Mouse (Mus musculus): ENCODE results near the gene Per2.
"Not testable (repeated sequence)": the region's sequence is repeated elsewhere in the genome, so short reads cannot be mapped to it uniquely, and the experiment has no call there.

Gene Per2

DNA sequence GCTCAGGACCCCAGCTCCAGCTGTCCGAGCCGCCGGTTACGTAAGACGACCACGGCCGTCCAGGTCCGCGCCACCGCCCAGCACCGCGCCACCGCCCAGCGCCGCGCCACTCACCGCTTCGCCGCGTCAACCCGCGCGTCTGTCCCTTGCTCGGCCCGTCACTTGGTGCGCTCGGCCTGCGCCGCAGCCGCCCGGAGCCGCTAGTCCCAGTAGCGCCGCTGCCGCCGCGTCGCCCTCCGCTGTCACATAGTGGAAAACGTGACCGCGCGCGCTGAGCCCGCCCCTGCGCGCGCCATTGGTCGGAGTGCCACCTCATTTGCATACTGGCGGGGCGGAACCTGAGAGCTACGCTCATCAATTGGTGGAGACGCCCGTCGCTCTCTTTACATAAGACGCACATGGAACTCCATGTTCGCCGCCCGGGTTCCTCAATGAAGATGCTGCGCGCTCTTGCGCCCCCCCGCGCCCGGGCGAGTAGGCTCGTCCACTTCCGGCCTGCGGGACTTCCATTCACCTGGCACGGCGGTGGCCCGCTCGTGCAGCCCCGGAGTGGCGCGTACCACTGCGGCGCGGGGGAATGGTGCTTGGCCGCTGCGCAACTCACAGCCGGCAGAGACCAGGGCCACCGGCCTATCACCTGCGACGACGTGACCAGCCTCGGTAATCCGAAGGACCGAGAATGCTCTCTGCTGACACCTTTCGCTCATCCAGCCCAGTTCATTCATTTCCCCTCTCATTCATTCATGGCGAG is at the start of gene Per2:
Gene Per2, minus strand, starts transcription at position 266 of the 751 bp plus-strand sequence.
- in situ Hi-C loops (cut with MboI; ENCODE audit: low pct_unique_long_range_greater_than_20kb in 1 of 2, low sequenced_read_pairs in 2 of 2, unreplicated experiment in 1 of 2) = no loop called here

- in situ Hi-C loops (cut with MboI; ENCODE audit: low pct_unique_long_range_greater_than_20kb in 1 of 2, low sequenced_read_pairs in 2 of 2, unreplicated experiment in 1 of 2) = no loop called here
Observed at GRCm38 (mm10) chr1:91504615-91505014, 45.5 kb upstream of the Per2 start.

DNA sequence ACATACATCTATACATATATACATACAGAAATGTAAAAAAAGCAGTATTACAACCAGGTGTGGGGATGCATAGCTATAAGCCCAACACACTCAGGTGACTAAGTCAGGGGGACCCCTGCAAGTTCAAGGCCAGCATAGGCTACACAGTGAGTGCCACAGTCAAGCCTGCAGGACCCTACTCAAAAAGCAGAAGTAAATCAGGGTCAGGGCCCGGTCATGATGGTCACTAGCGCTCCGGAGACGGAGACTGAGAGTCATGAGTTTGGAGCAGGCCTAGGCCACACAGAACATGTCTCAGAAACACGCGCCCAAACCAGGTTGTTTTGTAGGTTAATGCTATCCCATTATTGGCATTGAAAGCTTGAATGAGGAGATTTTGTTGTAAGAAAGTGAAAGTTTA is 39.5 kb upstream of the Per2 start:
- in situ Hi-C loops (cut with MboI; ENCODE audit: low pct_unique_long_range_greater_than_20kb in 1 of 2, low sequenced_read_pairs in 2 of 2, unreplicated experiment in 1 of 2) = no loop called here

DNA sequence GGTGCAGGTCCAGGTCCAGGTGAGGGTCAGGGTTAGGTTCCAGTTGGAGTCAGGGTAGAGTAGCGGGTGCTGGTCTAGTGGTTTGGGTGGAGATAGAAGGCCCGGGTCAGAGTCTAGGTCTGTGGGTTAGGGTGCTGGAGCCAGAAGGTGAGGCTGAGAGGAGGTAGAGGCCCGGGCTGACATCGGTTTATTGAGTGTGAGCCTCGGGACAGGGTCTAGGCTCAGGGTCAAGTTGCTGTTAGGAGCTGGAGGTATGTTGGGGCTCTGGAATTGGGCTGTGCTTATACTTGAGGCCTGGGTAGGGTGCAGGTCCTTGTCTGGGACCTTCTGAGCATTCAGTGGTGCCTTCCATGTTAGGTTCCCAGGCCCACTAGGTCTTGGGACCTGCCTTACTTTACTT is 36.2 kb upstream of the Per2 start:
- in situ Hi-C loops (cut with MboI; ENCODE audit: low pct_unique_long_range_greater_than_20kb in 1 of 2, low sequenced_read_pairs in 2 of 2, unreplicated experiment in 1 of 2) = no loop called here

DNA sequence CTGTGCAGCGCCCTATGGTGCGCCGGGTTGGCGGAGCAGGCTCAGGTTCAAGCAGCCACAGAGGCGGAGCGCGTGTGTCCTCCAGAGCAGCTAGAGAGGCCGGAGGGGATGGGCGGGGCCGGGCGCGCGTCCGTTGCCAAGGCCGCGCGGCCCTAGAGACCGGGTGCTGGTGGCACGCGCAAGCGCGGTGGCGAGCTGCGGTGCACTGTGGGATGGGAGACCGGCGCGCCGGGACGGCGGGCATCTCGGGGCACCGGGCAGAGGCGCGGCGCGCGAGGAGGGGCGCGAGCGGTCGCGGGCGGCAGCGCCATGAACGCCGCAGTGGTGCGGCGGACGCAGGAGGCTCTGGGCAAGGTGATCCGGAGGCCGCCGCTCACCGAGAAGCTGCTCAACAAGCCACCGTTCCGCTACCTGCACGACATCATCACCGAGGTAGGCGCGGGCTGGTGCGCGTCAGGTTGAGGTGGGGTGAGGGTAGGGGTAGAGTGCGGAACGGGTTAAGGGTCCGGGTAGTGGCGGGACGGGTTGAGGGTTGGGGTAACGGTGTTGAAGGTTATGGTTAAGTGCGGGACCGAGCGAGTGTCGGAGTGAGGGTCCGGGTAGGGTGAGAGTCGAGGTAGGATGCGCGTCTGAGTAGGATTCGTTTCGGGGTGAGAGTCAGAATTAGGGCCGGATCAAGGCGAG is 35.5 kb upstream of the Per2 start, which contains the start of gene Traf3ip1:
Gene Traf3ip1, plus strand, starts transcription at position 191 of the 684 bp plus-strand sequence.
- in situ Hi-C loops (cut with MboI; ENCODE audit: low pct_unique_long_range_greater_than_20kb in 1 of 2, low sequenced_read_pairs in 2 of 2, unreplicated experiment in 1 of 2) = no loop called here

DNA sequence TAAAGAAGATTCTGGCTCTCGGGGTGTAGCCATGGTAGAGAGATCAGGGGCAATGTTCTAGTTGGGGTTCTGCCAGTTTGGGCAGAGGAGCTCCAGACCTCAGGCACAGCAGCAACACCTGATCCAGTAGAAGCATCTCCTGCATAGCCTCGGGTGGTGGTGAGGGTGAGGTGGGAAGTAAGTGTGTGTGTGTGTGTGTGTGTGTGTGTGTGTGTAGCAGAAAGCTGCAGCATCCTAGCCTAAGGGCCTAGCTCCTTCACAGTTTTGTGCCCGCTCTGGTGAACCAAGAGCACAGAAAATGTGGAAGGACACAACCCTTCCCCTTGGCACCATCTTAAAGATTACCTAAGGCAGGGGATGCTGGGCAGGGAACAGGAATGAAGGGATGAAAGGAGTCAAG is 34.8 kb upstream of the Per2 start:
- in situ Hi-C loops (cut with MboI; ENCODE audit: low pct_unique_long_range_greater_than_20kb in 1 of 2, low sequenced_read_pairs in 2 of 2, unreplicated experiment in 1 of 2) = no loop called here

- in situ Hi-C loops (cut with MboI; ENCODE audit: low pct_unique_long_range_greater_than_20kb in 1 of 2, low sequenced_read_pairs in 2 of 2, unreplicated experiment in 1 of 2) = no loop called here
Observed at GRCm38 (mm10) chr1:91492740-91493139, 33.6 kb upstream of the Per2 start.

DNA sequence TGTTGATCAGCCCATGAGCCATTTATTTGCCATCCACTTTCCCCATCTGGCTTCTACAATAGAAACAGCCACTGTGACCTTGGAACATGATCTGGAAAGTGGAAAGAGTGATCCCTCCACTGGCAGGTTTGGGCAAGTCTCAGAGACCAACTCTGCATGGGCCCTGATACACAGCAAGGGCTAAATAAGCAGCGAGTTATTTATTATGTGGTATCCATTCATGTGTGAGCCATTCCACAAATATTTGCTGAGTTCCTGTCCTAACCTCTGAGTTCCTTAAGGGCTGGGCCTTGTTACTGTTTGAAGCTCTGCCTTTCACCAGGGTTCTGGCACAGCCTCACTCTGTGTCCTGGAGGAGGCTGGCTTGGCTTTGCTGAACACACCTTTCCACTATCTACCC is 31.2 kb upstream of the Per2 start:
- in situ Hi-C loops (cut with MboI; ENCODE audit: low pct_unique_long_range_greater_than_20kb in 1 of 2, low sequenced_read_pairs in 2 of 2, unreplicated experiment in 1 of 2) = no loop called here

DNA sequence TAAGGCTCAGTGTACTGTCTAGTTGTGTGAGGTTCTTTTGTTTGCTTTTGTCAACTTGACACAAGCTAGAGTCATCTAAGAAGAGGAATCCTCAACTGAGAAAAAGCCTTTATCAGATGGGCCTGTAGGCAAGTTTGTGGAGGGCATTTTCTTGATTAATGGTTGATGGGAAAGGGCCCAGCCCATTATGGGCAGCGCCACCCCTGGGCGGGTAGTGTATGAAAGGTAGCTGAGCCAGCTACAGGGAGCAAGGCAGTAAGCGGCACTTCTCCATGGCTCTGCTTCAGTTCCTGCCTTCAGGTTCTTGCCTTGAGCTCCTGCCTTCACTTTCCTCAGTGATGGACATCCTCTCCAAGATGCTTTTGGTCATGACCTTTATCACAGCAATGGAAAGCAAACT is 27.0 kb upstream of the Per2 start:
- in situ Hi-C loops (cut with MboI; ENCODE audit: low pct_unique_long_range_greater_than_20kb in 1 of 2, low sequenced_read_pairs in 2 of 2, unreplicated experiment in 1 of 2) = no loop called here

- in situ Hi-C loops (cut with MboI; ENCODE audit: low pct_unique_long_range_greater_than_20kb in 1 of 2, low sequenced_read_pairs in 2 of 2, unreplicated experiment in 1 of 2) = no loop called here
Observed at GRCm38 (mm10) chr1:91485422-91485821, 26.3 kb upstream of the Per2 start.

DNA sequence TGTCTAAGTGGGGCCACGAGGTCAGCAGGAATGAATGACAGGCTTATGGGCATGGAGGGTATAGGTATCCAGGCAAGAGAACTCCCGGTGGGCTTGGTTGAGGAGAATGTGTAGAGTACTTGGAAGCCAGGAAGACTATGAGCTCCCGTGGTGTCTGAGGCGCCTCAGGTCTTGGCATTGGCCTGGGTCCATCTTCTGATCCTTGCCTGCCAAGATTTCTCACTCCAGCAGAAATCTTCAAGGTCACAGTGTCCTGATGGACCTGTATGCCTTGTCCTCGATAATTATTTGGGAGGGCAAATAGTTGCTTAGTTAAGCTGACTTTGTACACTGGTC is 24.9 kb upstream of the Per2 start:
- in situ Hi-C loops (cut with MboI; ENCODE audit: low pct_unique_long_range_greater_than_20kb in 1 of 2, low sequenced_read_pairs in 2 of 2, unreplicated experiment in 1 of 2) = no loop called here

DNA sequence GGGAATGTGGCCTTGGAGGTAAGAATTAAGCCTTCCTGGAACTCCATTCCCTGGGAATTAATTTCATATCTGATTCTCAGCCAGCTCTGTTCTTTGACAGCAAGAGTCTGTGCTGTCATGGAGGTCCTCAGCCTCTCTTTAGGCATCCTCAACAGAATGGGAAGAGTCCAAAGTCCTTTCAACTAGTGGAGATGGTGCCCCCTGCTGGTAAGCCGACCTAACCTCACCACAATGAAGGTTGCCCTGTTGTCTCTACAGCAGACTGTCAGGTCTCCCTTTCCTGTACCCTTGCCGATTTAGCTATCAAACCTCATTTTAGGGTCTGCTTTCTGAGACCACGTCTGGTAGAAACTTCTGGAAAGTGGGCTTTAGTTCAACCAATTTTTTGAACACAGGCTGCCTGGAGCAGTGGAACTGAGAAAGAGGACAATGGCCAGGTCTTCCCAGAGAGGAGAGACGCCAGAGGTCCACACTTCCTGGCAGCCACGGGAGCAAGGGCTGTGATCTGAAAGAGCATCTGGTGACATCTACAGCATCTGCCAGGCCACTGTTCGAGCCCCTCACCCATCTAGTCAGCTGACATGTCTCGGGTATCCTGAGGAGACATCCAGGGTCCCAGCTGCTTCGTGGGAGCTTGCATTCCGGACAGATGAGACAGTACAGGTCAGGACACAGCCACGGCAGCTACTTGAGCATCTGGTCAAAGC is 24.3 kb upstream of the Per2 start:
- in situ Hi-C loops (cut with MboI; ENCODE audit: low pct_unique_long_range_greater_than_20kb in 1 of 2, low sequenced_read_pairs in 2 of 2, unreplicated experiment in 1 of 2) = no loop called here

DNA sequence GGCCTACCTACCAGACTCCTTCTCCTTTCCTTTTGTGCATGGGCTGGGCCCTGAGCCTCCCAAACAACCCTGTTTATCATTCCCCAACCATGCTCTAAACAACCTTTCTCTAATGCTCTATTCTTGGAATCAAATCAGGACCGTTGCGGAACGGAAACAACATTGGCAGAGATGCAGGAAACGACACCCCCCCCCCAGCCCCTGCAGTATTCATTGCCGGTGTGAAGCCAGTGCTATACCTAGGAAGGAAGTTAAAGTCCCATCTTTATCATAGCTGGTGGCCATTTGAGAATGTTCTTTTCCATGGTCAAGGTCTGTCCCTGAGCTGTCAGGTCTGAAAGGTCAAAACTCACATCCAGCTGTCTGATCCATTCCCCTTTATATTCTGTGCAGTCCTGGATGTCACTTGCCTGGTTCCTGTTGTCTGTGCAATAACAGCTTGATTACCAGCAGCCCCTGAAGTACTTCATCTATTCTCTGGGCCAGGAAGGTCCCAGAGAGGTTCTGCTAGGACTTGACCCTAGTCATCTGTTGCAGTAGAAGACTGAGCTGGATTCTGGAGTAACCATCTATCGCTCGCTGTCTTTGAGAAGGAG is 23.6 kb upstream of the Per2 start:
- in situ Hi-C loops (cut with MboI; ENCODE audit: low pct_unique_long_range_greater_than_20kb in 1 of 2, low sequenced_read_pairs in 2 of 2, unreplicated experiment in 1 of 2) = no loop called here

DNA sequence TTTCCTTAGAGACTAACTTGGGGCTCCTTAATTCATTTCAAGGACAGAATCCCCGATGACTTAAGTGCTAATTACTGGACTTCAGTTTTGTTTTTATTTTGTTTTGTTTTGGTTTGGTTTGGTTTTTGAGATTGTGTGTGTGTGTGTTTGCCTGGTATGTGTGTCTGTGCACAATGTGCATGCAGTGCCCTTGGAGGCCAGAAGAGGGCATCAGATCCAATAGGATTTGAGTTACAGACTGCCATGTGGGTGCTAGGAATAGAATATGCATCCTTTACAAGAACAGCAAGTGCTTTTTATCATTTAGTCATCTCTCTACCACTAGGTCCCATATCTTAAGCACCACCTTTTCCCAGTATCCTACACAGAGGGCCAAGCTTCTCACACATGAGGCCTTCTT is 19.8 kb upstream of the Per2 start:
- in situ Hi-C loops (cut with MboI; ENCODE audit: low pct_unique_long_range_greater_than_20kb in 1 of 2, low sequenced_read_pairs in 2 of 2, unreplicated experiment in 1 of 2) = no loop called here

DNA sequence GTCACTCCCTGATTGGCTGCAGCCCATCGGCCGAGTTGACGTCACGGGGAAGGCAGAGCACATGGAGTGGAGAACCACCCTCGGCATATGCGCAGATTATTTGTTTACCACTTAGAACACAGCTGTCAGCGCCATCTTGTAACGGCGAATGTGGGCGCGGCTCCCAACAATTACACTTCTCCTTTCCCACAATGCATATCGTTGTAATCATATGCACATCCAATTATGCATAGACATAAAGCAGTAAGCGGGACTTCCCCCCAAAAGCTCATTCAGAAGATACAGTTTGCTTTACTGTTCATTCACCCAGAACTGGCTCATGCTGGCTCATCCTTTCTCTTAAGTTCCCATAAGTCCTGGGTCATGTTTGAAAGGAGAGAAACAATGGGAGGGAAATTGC is 19.0 kb upstream of the Per2 start:
- in situ Hi-C loops (cut with MboI; ENCODE audit: low pct_unique_long_range_greater_than_20kb in 1 of 2, low sequenced_read_pairs in 2 of 2, unreplicated experiment in 1 of 2) = not testable (repeated sequence)

- in situ Hi-C loops (cut with MboI; ENCODE audit: low pct_unique_long_range_greater_than_20kb in 1 of 2, low sequenced_read_pairs in 2 of 2, unreplicated experiment in 1 of 2) = no loop called here
Observed at GRCm38 (mm10) chr1:91469888-91470419, 10.8 kb upstream of the Per2 start.

GRCm38 (mm10) chr1:91466186-91466585 is 7.1 kb upstream of the Per2 start:
- in situ Hi-C loops (cut with MboI; ENCODE audit: low pct_unique_long_range_greater_than_20kb in 1 of 2, low sequenced_read_pairs in 2 of 2, unreplicated experiment in 1 of 2) = no loop called here

- in situ Hi-C loops (cut with MboI; ENCODE audit: low pct_unique_long_range_greater_than_20kb in 1 of 2, low sequenced_read_pairs in 2 of 2, unreplicated experiment in 1 of 2) = no loop called here
Observed at GRCm38 (mm10) chr1:91465244-91465643, 6.1 kb upstream of the Per2 start.

GRCm38 (mm10) chr1:91464436-91464835 is 5.3 kb upstream of the Per2 start:
- in situ Hi-C loops (cut with MboI; ENCODE audit: low pct_unique_long_range_greater_than_20kb in 1 of 2, low sequenced_read_pairs in 2 of 2, unreplicated experiment in 1 of 2) = no loop called here
